Mouse (Mus musculus) forebrain, embryonic 16.5 days (tissue): Measurements from ENCODE around the gene Ipo11. TPM values are rescaled to one million over a fixed set of nuclear protein-coding genes. Genes with fewer than 3 reads are reported as not detected.

Experiments
- ATAC-seq: fragments of 200-750 bp; cut with Nextera tagmentation; 2 replicates; pipeline ENCODE4 v1.8.0; 2017; ENCODE audit warnings: mild to moderate bottlenecking, moderate library complexity
- H3K27ac ChIP-seq: fragments of 300-500 bp; sonication (generic); 2 replicates; pipeline ENCODE4 v1.5.1; 2014; ENCODE audit warnings: low read length, control low read depth
- H3K27me3 ChIP-seq: fragments of 300-500 bp; sonication (generic); replicated peaks from 2 replicates; pipeline ENCODE4 v1.6.1; 2014; ENCODE audit warnings: low read length; ENCODE audit not compliant: control insufficient read depth, insufficient read depth
- H3K36me3 ChIP-seq: fragments of 300-500 bp; sonication (generic); 2 replicates; pipeline ENCODE4 v1.6.1; 2014; ENCODE audit not compliant: control insufficient read depth, insufficient read depth
- H3K4me1 ChIP-seq: fragments of 300-500 bp; sonication (generic); replicated peaks from 2 replicates; pipeline ENCODE4 v1.6.1; 2014; ENCODE audit warnings: low read length; ENCODE audit not compliant: control insufficient read depth, insufficient read depth
- H3K4me2 ChIP-seq: fragments of 300-500 bp; sonication (generic); 2 replicates; pipeline ENCODE4 v1.6.1; 2014; ENCODE audit warnings: mild to moderate bottlenecking, low read length, control low read depth
- H3K4me3 ChIP-seq: fragments of 300-500 bp; sonication (generic); replicated peaks from 2 replicates; pipeline ENCODE4 v1.5.1; 2014; ENCODE audit warnings: mild to moderate bottlenecking, low read length, control low read depth
- H3K9ac ChIP-seq: fragments of 300-500 bp; sonication (generic); replicated peaks from 2 replicates; pipeline ENCODE4 v1.6.1; 2014; ENCODE audit warnings: low read depth, low read length, control low read depth
- H3K9me3 ChIP-seq: fragments of 300-500 bp; sonication (generic); 2 replicates; pipeline ENCODE4 v1.6.1; 2016; ENCODE audit warnings: low read length; ENCODE audit not compliant: control insufficient read depth
- WGBS: fragments of 180-500 bp; shearing (Covaris S2); extraction: QIAGEN DNeasy Blood & Tissue Kit; methylation state at CpG from one replicate; pipeline ENCODE4 v1.1.7; 2014; 5-methylcytosine and 5-hydroxymethylcytosine counted together
- polyA plus RNA-seq: library from polyadenylated mRNA; unstranded; fragments of >200 nt; fragmentation: Nextera tagmentation; extraction: Ambion mirVana; gene quantifications from 2 replicates; pipeline ENCODE4 v1.2.1, GENCODE M21; 2015

Gene Ipo11
- polyA plus RNA-seq, 1 experiment from 2014 or later = 44.9 TPM

DNA sequence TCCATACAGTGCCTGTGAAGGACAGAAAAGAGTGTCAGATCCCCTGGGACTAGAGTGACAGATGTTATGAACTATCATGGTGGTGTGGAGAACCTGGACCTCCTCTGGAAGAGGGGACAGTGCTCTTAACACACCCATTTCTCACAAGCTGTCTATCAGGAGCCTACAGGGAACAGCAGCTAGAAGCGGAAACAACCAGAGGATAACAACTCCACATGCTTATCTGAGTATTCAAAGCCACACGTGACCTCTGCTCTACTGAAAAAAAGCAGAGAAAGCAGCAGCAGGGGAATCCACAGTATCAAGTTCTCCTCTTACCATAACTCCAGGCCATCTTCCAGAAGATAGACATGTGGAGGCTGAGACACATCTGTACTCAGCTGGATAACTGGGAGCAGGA is 71.2 kb downstream of the Ipo11 start:
- WGBS = 91% methylated on average over 2 of the region's 2 CpGs
- H3K4me1 ChIP-seq = no peaks in the 10 kb centered on the region
- H3K27me3 ChIP-seq = no peaks in the 10 kb centered on the region
- no peak overlapping the region for H3K27ac ChIP-seq
- H3K4me3 ChIP-seq = no peak overlapping the region
- no peak overlapping the region for H3K4me2 ChIP-seq
- H3K9ac ChIP-seq = no peak overlapping the region
- peaks cover 3% of the 10 kb centered on the region; the same call in 1 of the 2 replicates for H3K9me3 ChIP-seq
- ATAC-seq = no peak
- H3K36me3 ChIP-seq = peaks cover 13% of the 10 kb centered on the region

DNA sequence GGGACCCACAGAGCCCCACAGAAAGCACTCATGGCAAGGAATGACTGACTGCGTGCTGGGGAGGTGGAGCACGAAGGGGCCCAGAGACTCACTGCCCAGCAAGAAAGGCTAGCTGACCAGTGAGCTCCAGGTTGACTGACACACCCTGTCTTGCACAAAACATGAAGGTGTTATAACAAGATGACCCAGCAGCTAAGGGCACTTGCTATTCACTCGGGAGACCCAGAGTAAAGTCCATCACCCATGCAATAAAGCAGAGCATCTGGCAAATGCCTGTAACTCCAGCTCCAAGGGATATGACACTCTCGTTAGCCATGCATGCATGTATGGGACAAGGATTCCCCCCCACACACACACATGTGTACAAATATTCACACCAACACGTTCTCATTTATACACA is 78.0 kb downstream of the Ipo11 start:
- Histone ChIP-seq H3K4me3 (no peak overlapping the region), H3K9me3 (no peaks in the 10 kb centered on the region), H3K27me3 (no peaks in the 10 kb centered on the region), H3K36me3 (peaks cover 5% of the 10 kb centered on the region; the same call in 1 of the 2 replicates), H3K4me1 (no peaks in the 10 kb centered on the region), H3K4me2 (no peak overlapping the region), H3K9ac (no peak overlapping the region), H3K27ac (no peak overlapping the region)
- no peak for ATAC-seq
- WGBS = 92% methylated on average over 5 of the region's 5 CpGs

DNA sequence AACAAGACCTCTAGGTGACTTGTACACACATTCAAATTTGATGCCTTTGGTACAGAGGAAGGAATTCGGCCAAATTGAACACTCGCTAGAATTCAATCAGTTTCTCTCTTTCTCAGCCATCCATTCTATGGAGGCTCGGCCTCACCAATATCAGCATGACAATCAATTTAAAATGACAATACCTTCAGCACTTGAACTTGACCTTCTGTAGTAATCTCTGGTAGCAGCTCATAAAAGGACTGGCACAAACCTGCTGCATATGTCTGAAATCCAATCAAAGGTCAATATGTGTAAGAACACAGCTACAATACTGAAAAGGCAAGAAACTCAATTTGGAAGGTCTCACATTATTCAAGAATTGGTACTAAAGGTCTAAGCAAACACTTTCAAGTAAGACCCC is 80.2 kb downstream of the Ipo11 start:
- Histone ChIP-seq H3K27me3 (no peaks in the 10 kb centered on the region), H3K9ac (no peak overlapping the region), H3K27ac (no peak overlapping the region), H3K9me3 (no peaks in the 10 kb centered on the region), H3K4me2 (no peak overlapping the region), H3K4me3 (no peak overlapping the region), H3K4me1 (no peaks in the 10 kb centered on the region), H3K36me3 (peaks cover 5% of the 10 kb centered on the region; the same call in 1 of the 2 replicates)
- 91% methylated on average over 3 of the region's 3 CpGs for WGBS
- no peak for ATAC-seq

DNA sequence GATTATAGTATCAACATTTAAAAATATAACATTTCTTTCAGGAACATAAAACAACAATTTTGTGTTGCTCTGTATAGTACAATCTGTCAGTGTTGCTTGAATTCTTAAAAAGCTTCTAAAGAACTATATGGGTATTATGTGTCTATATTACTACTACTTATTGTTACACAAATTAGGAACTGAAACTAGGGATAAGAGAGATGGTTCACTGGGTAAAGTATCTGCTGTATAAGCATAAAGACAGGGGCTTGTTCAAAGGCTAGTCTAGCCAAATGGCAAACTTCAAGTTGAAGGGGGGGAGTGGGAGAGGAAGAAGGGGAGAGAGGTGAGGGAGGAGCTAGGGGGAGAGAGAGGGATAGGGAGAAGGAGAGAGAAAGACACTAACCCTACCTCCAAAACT is 89.2 kb downstream of the Ipo11 start:
- no peak overlapping the region for H3K4me3 ChIP-seq
- ATAC-seq = no peak

DNA sequence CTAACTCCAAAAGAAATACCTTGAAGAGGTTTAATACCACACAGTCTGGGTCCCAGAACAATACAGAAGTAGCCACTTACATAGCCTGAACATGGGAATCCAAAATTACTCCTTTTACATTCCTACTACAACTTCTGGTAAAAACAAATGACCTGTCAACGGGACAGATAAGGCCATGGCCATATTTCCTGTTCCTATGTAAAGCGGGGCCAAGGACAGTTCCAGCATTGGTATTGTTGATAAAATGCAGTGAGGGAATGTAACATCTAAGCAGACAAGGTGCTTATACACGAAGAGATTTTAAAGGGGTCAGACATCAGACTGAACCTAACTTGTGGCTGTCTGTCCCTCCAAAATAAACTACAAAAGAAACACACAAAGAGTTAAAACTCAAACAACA is 91.8 kb downstream of the Ipo11 start:
- ATAC-seq = no peak
- no peak overlapping the region for H3K27ac ChIP-seq
- 85% methylated on average over 3 of the region's 3 CpGs for WGBS

More for the DNA sequence above, 89.2 kb downstream of the Ipo11 start:
- Histone ChIP-seq H3K27me3 (no peaks in the 10 kb centered on the region), H3K9ac (no peak overlapping the region), H3K4me2 (no peak overlapping the region), H3K9me3 (no peaks in the 10 kb centered on the region), H3K36me3 (no peaks in the 10 kb centered on the region), H3K27ac (no peak overlapping the region), H3K4me1 (no peaks in the 10 kb centered on the region)

DNA sequence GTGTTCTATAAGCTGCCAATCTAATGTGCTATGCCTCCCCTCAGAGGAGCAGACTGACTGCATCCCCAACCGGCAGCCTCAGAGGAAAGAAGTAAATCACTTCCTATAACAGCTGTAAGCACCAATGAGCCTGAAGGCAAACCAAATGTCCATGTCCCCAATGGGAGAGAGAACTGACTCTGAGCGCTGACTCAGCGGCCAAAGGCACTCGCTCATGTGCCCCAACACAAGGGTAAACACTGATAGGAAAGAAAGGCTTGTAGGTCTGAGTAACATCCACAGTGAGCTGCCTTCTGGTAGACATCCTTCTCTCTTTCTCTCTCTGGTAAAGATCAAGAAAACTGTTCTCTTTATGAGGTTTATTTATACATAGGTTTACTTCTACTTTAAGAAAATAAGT is 94.2 kb downstream of the Ipo11 start:
- ATAC-seq = no peak
- H3K27me3 ChIP-seq = no peaks in the 10 kb centered on the region
- no peak overlapping the region for H3K4me2 ChIP-seq
- WGBS = 94% methylated on average over 4 of the region's 4 CpGs
- H3K4me3 ChIP-seq = no peak overlapping the region
- H3K4me1 ChIP-seq = no peaks in the 10 kb centered on the region
- H3K9me3 ChIP-seq = no peaks in the 10 kb centered on the region
- H3K27ac ChIP-seq = no peak overlapping the region
- no peak overlapping the region for H3K9ac ChIP-seq
- H3K36me3 ChIP-seq = no peaks in the 10 kb centered on the region

More for the DNA sequence above, 91.8 kb downstream of the Ipo11 start:
- H3K36me3 ChIP-seq = no peaks in the 10 kb centered on the region
- H3K4me2 ChIP-seq = no peak overlapping the region
- H3K4me3 ChIP-seq = no peak overlapping the region
- H3K4me1 ChIP-seq = no peaks in the 10 kb centered on the region
- no peak overlapping the region for H3K9ac ChIP-seq
- no peaks in the 10 kb centered on the region for H3K27me3 ChIP-seq
- no peaks in the 10 kb centered on the region for H3K9me3 ChIP-seq

DNA sequence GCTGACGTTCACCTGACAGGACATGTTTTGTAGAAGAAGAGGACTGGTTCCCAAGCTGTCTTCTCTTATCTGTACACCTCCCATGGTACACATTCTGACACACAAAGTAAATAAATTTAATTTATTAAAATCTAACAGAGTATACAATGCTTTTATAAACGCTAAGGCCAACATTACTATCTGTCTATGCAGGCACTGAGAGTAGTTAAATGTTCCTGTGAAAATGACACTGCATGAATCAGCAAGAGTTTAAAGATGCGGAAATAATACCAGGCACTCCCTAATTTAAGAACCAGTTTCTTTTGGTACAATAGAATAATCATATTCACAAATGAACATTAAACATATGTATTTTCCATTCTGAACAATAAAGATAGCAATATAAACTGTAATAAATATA is 98.0 kb downstream of the Ipo11 start:
- Histone ChIP-seq H3K27ac (no peak overlapping the region), H3K9ac (no peak overlapping the region), H3K4me2 (no peak overlapping the region), H3K4me3 (no peak overlapping the region), H3K9me3 (no peaks in the 10 kb centered on the region), H3K4me1 (no peaks in the 10 kb centered on the region), H3K36me3 (no peaks in the 10 kb centered on the region), H3K27me3 (no peaks in the 10 kb centered on the region)
- 94% methylated on average over 3 of the region's 3 CpGs for WGBS
- no peak for ATAC-seq

DNA sequence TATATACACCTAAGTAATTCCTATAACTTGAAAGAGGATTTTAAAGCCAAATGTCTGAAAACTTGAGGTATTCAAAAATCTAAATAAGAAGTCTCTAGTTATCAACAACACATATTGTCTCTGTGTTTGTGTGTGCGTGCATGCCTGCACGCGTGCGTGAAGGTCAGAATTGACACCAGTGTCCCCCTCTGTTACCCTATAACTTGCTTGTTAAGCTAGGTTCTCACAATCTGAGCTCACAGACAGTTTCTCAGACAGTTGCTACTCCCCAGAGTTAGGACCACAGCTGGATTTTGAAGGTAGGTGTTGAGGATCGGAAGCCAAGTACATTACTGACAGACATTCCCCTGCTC is 100.3 kb downstream of the Ipo11 start:
- Histone ChIP-seq H3K9ac (no peak overlapping the region), H3K27ac (no peak overlapping the region), H3K9me3 (no peaks in the 10 kb centered on the region), H3K4me2 (no peak overlapping the region), H3K4me3 (no peak overlapping the region), H3K4me1 (no peaks in the 10 kb centered on the region), H3K36me3 (no peaks in the 10 kb centered on the region), H3K27me3 (no peaks in the 10 kb centered on the region)
- whole genome bisulfite sequencing = 91% methylated on average over 5 of the region's 5 CpGs
- no peak for ATAC-seq

DNA sequence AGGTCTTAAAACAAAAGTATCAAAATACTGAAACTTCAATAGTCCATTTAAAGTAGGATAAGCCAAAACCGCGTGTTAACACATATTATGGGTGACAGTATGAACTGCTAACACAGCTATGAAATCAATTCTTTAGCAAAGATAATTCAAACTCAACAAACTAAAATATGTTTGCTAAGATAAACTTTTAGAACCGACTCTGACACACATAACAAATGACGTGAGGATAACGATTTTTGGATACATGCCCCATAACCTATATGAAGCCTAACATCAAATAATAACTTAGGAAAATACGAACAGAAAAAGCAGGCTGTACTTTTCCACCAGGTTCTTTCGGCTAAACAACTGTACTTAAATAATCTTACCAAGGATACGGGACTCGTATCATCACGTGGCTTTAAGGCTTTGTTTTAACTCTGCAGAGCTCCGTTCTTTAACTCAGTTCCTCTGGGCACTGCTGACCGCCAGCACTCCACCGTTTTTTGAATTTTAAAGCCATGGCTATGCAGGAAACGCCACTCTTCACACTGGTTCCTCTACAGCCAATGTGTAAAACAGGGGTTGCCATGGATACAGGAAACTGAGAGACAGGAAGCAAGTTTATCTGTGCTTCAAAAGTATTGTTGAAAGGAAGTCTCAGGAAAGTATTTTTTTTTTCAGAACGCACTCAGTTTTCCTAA is 100.8 kb downstream of the Ipo11 start:
- Histone ChIP-seq H3K9ac (no peak overlapping the region), H3K4me1 (no peaks in the 10 kb centered on the region), H3K4me3 (no peak overlapping the region), H3K9me3 (no peaks in the 10 kb centered on the region), H3K4me2 (no peak overlapping the region), H3K36me3 (no peaks in the 10 kb centered on the region), H3K27me3 (no peaks in the 10 kb centered on the region), H3K27ac (no peak overlapping the region)
- no peak for ATAC-seq
- WGBS = 81% methylated on average over 15 of the region's 15 CpGs

DNA sequence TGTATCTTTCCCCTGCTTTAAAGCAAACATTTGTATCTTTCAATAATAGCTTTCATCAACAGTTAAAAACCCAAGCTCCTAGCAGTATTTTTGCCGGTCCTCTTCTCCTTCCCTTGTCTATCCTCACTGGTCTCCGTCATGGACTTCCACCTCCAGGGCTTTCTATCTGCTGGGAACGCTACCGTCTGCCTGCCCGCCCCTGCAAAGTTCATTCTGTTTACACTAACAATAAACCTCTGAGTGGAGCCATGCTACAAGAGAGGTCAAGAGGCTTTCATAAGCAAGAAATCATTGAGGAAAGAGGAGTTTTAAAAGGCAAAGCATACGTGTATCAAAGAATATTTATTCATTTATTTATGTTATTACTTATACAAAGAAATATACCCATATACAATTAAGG is 106.7 kb downstream of the Ipo11 start:
- H3K27ac ChIP-seq = no peak overlapping the region
- no peak overlapping the region for H3K9ac ChIP-seq
- no peaks in the 10 kb centered on the region for H3K4me1 ChIP-seq
- no peaks in the 10 kb centered on the region for H3K27me3 ChIP-seq
- 91% methylated on average over 6 of the region's 6 CpGs for WGBS
- H3K9me3 ChIP-seq = no peaks in the 10 kb centered on the region
- ATAC-seq = no peak
- H3K36me3 ChIP-seq = no peaks in the 10 kb centered on the region
- no peak overlapping the region for H3K4me3 ChIP-seq
- no peak overlapping the region for H3K4me2 ChIP-seq
